In genomic region chr11:58971796-58972195, GRCm38 (mm10) we compare ENCODE assay signal across 26 mouse cellular contexts. TPM values are rescaled to one million over a fixed set of nuclear protein-coding genes. Genes with fewer than 3 reads are reported as not detected.
"Had no signal": no experiment of that assay in that cellular context is flagged by ENCODE, and none has a peak within 500 bp of the region (broad histone marks: within the 10 kb centered on the region; RNA-seq: fewer than 3 reads in every experiment).

No protein-coding gene starts in this region.

- DNase-seq: gastrocnemius, postnatal 14 days; gastrocnemius, postnatal 36 days; heart, adult 18-20 months; kidney, adult 11 months; kidney, adult 2 months; kidney, adult 9 months; kidney, postnatal 14 days; kidney, postnatal 4 days; layer of hippocampus, postnatal 36 days; left cerebral cortex, postnatal 4 days had no signal

- H3K9me3 ChIP-seq: heart, embryonic 10.5 days; heart, embryonic 12.5 days; heart, embryonic 15.5 days; hindbrain, embryonic 13.5 days; hindbrain, embryonic 15.5 days; kidney, embryonic 15.5 days; limb, embryonic 13.5 days; limb, embryonic 15.5 days; liver, embryonic 12.5 days had no signal

- H3K4me3 ChIP-seq: heart, embryonic 10.5 days; heart, embryonic 12.5 days; heart, embryonic 15.5 days; hindbrain, embryonic 13.5 days; hindbrain, embryonic 15.5 days; kidney, embryonic 15.5 days; layer of hippocampus, adult 2 months; limb, embryonic 13.5 days; limb, embryonic 15.5 days; liver, embryonic 12.5 days had no signal

- H3K4me2 ChIP-seq: heart, embryonic 12.5 days; heart, embryonic 15.5 days; hindbrain, embryonic 13.5 days; hindbrain, embryonic 15.5 days; kidney, embryonic 15.5 days; limb, embryonic 13.5 days; limb, embryonic 15.5 days; liver, embryonic 12.5 days had no signal

- H3K27me3 ChIP-seq: heart, embryonic 12.5 days; heart, embryonic 15.5 days; hindbrain, embryonic 13.5 days; hindbrain, embryonic 15.5 days; kidney, embryonic 15.5 days; limb, embryonic 13.5 days; limb, embryonic 15.5 days; liver, embryonic 12.5 days had no signal

- H3K36me3 ChIP-seq: heart, embryonic 15.5 days had no signal

- H3K9ac ChIP-seq: heart, embryonic 12.5 days; heart, embryonic 15.5 days; hindbrain, embryonic 13.5 days; hindbrain, embryonic 15.5 days; kidney, embryonic 15.5 days; limb, embryonic 13.5 days; limb, embryonic 15.5 days; liver, embryonic 12.5 days; liver, embryonic 14.5 days had no signal

- H3K27ac ChIP-seq: heart, embryonic 15.5 days; hindbrain, embryonic 13.5 days; hindbrain, embryonic 15.5 days; hindbrain, postnatal 0 days; kidney, embryonic 15.5 days; kidney, postnatal 0 days; layer of hippocampus, adult 2 months; limb, embryonic 13.5 days; limb, embryonic 15.5 days; liver, embryonic 12.5 days; liver, embryonic 14.5 days had no signal

- ATAC-seq: hindbrain, postnatal 0 days; intestine, embryonic 16.5 days; liver, embryonic 12.5 days had no signal

RNA-seq across cellular contexts. Expression of gene Trim17, which starts 17.3 kb away (rescaled TPM):
- total RNA-seq: hematopoietic stem cell, adult 5-6 weeks had no signal

RNA-seq across cellular contexts. Expression of gene Hist3h2ba, which starts 23.1 kb away (rescaled TPM):
- polyA plus RNA-seq: liver, adult 2 months had no signal
